Mouse (Mus musculus): ENCODE measurements around the gene Ifrd2. TPM values are rescaled to one million over a fixed set of nuclear protein-coding genes. Genes with fewer than 3 reads are reported as not detected.
A peak's percentile ranks its signal among the peaks of the same experiment; 100 is the strongest.

Gene Ifrd2
- polyA plus RNA-seq, 1 experiment, result 31.5 TPM

- no peak overlapping the region for H3K4me3 ChIP-seq (ENCODE audit: insufficient read depth, low read length)
- TF ChIP-seq POLR2A (IDR thresholded peaks at IDR 0.05; ENCODE audit: low read depth, low read length), result no peak
- peaks cover 2% of the 10 kb centered on the region; the same call in 1 of the 2 replicates for H3K4me1 ChIP-seq (ENCODE audit: control insufficient read depth, insufficient read depth, low read length)
- H3K27ac ChIP-seq (ENCODE audit: insufficient read depth, low read length), result peak overlapping the region; percentile 67
Observed at GRCm38 (mm10) chr9:107612945-107613569, 25.6 kb downstream of the Ifrd2 start.

- TF ChIP-seq POLR2A (IDR thresholded peaks at IDR 0.05; ENCODE audit: low read depth, low read length), result no peak
- TF ChIP-seq CTCF (IDR thresholded peaks at IDR 0.05; ENCODE audit: borderline replicate concordance, insufficient read depth, low read length), result no peak
- no peak overlapping the region for H3K27ac ChIP-seq (ENCODE audit: insufficient read depth, low read length)
- H3K4me3 ChIP-seq (ENCODE audit: insufficient read depth, low read length), result no peak overlapping the region
- H3K4me1 ChIP-seq (ENCODE audit: control insufficient read depth, insufficient read depth, low read length), result peaks cover 11% of the 10 kb centered on the region
Observed at GRCm38 (mm10) chr9:107615035-107615434, 27.6 kb downstream of the Ifrd2 start.

DNA sequence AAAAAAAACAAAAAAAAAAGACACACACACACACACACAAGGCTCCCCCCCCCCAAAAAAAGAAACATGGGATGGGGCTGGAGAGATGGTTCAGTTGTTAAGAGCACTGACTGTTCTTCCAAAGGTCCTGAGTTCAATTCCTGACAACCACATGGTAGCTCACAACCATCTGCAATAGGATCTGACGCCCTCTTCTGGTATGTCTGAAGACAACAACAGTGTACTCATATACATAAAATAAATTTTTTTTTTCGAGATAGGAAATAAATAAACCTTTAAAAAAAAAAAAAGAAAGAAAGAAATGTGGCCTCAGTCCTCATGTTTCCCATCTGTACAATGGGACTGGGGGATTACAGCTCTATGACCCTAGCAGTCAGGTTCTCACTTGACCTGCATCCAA is 30.0 kb downstream of the Ifrd2 start:
- Histone ChIP-seq H3K27ac (ENCODE audit: insufficient read depth, low read length) (no peak overlapping the region), H3K4me1 (ENCODE audit: control insufficient read depth, insufficient read depth, low read length) (peaks cover 21% of the 10 kb centered on the region), H3K4me3 (ENCODE audit: insufficient read depth, low read length) (no peak overlapping the region)
- TF ChIP-seq POLR2A (IDR thresholded peaks at IDR 0.05; ENCODE audit: low read depth, low read length), result no peak
- no peak for TF ChIP-seq CTCF (IDR thresholded peaks at IDR 0.05; ENCODE audit: borderline replicate concordance, insufficient read depth, low read length)

- peaks cover 21% of the 10 kb centered on the region for H3K4me1 ChIP-seq (ENCODE audit: control insufficient read depth, insufficient read depth, low read length)
- H3K4me3 ChIP-seq (ENCODE audit: insufficient read depth, low read length), result no peak overlapping the region
- TF ChIP-seq CTCF (IDR thresholded peaks at IDR 0.05; ENCODE audit: borderline replicate concordance, insufficient read depth, low read length), result no peak
- no peak for TF ChIP-seq POLR2A (IDR thresholded peaks at IDR 0.05; ENCODE audit: low read depth, low read length)
- no peak overlapping the region for H3K27ac ChIP-seq (ENCODE audit: insufficient read depth, low read length)
Observed at GRCm38 (mm10) chr9:107618098-107618497, 30.7 kb downstream of the Ifrd2 start.

DNA sequence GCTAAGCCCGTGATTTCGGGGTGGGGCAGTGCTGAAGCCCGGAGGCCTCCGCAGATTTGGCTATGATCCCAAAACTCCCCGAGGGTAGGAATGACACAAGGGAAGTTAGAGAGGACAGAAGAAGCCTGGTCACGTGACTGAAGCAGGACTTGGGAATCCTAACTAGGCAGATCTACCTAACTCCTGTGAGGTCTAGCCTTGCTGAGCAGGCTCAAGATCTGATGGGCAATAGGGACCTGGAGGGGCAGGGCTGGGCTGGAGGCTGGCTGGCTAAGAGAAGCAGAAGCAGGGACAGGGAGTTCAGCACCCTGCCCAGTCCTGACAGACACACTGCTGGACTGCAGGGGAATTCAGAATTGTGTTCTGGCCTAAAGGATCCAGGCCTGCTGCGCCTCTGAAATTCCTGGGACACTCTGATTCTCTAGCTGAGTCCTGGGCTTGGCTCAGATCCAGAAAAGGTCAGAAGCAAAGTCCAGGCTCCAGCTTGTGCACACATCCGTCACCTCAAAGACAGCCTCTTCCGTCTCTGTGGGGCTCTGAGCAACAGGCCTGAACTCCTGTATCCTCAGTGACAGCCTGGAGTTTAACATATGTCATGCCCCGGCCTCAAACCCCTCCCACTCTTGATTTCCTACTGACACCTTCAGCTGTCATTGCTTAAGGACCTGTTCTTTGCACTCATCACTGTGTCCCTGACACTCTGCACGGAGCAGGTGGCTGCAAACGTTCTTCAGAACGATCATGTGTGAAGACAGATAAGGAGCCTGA is 31.5 kb downstream of the Ifrd2 start:
- TF ChIP-seq CTCF (IDR thresholded peaks at IDR 0.05; ENCODE audit: borderline replicate concordance, insufficient read depth, low read length) (no peak), POLR2A (IDR thresholded peaks at IDR 0.05; ENCODE audit: low read depth, low read length) (no peak)
- H3K4me1 ChIP-seq (ENCODE audit: control insufficient read depth, insufficient read depth, low read length), result peaks cover 21% of the 10 kb centered on the region
- peak overlapping the region; percentile 28 for H3K27ac ChIP-seq (ENCODE audit: insufficient read depth, low read length)
- no peak overlapping the region for H3K4me3 ChIP-seq (ENCODE audit: insufficient read depth, low read length)

GRCm38 (mm10) chr9:107619546-107619879 is 32.1 kb downstream of the Ifrd2 start:
- Histone ChIP-seq H3K27ac (ENCODE audit: insufficient read depth, low read length) (peak overlapping the region; percentile 28; the same call in 1 of the 2 replicates), H3K4me3 (ENCODE audit: insufficient read depth, low read length) (no peak overlapping the region), H3K4me1 (ENCODE audit: control insufficient read depth, insufficient read depth, low read length) (peaks cover 24% of the 10 kb centered on the region)
- TF ChIP-seq POLR2A (IDR thresholded peaks at IDR 0.05; ENCODE audit: low read depth, low read length) (no peak), CTCF (IDR thresholded peaks at IDR 0.05; ENCODE audit: borderline replicate concordance, insufficient read depth, low read length) (no peak)

DNA sequence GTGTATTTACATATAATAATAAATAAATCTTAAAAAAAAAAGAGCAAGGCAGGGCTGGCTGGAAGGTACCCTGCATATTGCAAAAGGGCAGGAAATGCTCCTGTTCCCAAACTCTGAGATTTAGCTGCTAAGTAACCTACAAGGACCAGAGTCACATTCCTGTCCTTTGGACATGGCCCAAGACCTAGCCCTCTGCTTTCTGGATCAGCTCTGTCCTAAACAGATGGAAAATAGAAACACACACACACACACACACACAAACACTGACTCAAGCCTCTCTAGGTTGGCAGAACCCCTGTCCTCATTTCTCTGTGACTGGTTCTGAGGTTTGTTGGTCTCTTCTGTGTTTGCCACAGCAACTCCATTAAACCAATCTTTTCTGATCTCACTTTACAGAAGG is 33.5 kb downstream of the Ifrd2 start:
- TF ChIP-seq CTCF (IDR thresholded peaks at IDR 0.05; ENCODE audit: borderline replicate concordance, insufficient read depth, low read length) (no peak), POLR2A (IDR thresholded peaks at IDR 0.05; ENCODE audit: low read depth, low read length) (no peak)
- Histone ChIP-seq H3K4me1 (ENCODE audit: control insufficient read depth, insufficient read depth, low read length) (peaks cover 28% of the 10 kb centered on the region), H3K27ac (ENCODE audit: insufficient read depth, low read length) (no peak overlapping the region), H3K4me3 (ENCODE audit: insufficient read depth, low read length) (no peak overlapping the region)

DNA sequence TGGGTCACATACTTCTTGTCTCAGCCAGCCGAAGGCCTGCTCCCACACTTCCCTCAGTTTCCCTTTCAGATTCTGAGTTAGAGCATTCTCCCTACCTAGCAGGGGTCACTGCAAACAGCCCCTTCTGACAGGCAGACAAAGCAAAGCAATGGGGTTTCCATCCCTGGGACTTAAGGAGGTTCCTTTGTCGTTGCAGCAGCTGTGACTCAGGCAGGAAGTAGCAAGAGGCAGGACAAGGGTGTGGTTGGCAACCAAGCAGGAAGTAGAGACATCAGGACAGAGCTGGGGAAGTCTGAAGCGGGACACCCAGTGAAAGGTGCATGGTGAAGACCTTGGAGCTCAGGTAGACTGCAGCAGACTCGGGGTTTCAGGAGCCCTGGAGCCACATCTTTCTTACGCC is 37.1 kb downstream of the Ifrd2 start:
- no peak overlapping the region for H3K27ac ChIP-seq (ENCODE audit: insufficient read depth, low read length)
- TF ChIP-seq CTCF (IDR thresholded peaks at IDR 0.05; ENCODE audit: borderline replicate concordance, insufficient read depth, low read length) (no peak), POLR2A (IDR thresholded peaks at IDR 0.05; ENCODE audit: low read depth, low read length) (no peak)
- H3K4me1 ChIP-seq (ENCODE audit: control insufficient read depth, insufficient read depth, low read length), result peaks cover 35% of the 10 kb centered on the region
- H3K4me3 ChIP-seq (ENCODE audit: insufficient read depth, low read length), result no peak overlapping the region

GRCm38 (mm10) chr9:107624951-107625350 is 37.5 kb downstream of the Ifrd2 start:
- H3K27ac ChIP-seq (ENCODE audit: insufficient read depth, low read length), result no peak overlapping the region
- no peak for TF ChIP-seq CTCF (IDR thresholded peaks at IDR 0.05; ENCODE audit: borderline replicate concordance, insufficient read depth, low read length)
- no peak for TF ChIP-seq POLR2A (IDR thresholded peaks at IDR 0.05; ENCODE audit: low read depth, low read length)
- no peak overlapping the region for H3K4me3 ChIP-seq (ENCODE audit: insufficient read depth, low read length)
- peaks cover 32% of the 10 kb centered on the region for H3K4me1 ChIP-seq (ENCODE audit: control insufficient read depth, insufficient read depth, low read length)
